Mouse (Mus musculus): Measurements from ENCODE around the gene Vamp4. TPM values are rescaled to one million over a fixed set of nuclear protein-coding genes. Genes with fewer than 3 reads are reported as not detected.

The Vamp4 gene
- total RNA-seq, 2 experiments from 2014 or later = 61.1 to 63.2 TPM

- peak; percentile 31 for DNase-seq
- intact Hi-C loops (cut with DNase I) = no loop called here
These were observed 72.3 kb downstream of the Vamp4 start for GRCm38 (mm10) chr1:162642591-162642990.

GRCm38 (mm10) chr1:162643752-162644151 is 73.4 kb downstream of the Vamp4 start:
- peak; percentile 86 for DNase-seq
- intact Hi-C loops (cut with DNase I) = no loop called here

DNA sequence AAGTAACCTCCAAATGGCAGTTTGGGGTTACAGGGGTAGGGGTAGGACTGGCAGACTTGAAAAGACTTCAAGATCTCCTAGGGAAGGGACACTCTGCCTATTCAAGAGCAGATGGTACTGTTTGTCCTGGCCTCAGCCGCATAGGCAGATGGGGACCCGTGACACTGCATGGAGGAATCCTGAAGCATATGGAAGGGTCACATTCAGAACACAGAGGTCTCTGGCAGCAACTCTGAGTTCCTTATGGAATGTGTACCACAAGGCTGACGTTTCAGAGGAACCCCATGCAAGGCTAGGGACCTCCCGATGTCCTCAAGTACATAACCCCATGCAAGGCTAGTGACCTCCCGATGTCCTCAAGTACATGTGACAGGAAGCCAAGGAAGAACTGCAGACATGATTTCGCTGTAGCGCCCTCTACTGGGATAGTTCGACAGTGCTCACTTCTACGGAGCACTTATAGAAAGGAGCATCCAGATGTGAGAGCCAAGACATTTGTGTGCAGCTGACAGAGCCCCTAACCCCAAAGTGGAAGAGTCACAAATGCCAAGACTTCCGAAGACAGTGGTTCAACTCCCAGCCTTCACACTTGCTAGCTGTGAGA is 75.9 kb downstream of the Vamp4 start:
- no peak for DNase-seq
- intact Hi-C loops (cut with DNase I) = no loop called here

- DNase-seq = no peak
- intact Hi-C loops (cut with DNase I) = no loop called here
These were observed 78.1 kb downstream of the Vamp4 start for GRCm38 (mm10) chr1:162648416-162648815.

Other genes starting within 250 kb of the Vamp4 start
- gene Dnm3, start 92.5 kb upstream of the Vamp4 start, total RNA-seq (2021) = 100 to 1,000 TPM; 107 to 110 TPM
- 10 to 100 TPM; 14.4 to 19.2 TPM for gene Mettl13, start 22.0 kb upstream of the Vamp4 start, total RNA-seq (2021)
- gene Myoc, start 68.6 kb downstream of the Vamp4 start, total RNA-seq (2021) = under 1 TPM; 0.24 to 0.28 TPM
- gene Myocos, start 87.7 kb downstream of the Vamp4 start, total RNA-seq (2021) = not detected
- 100 to 1,000 TPM; 224 TPM for gene Prrc2c, start 170.0 kb downstream of the Vamp4 start, total RNA-seq (2021)
- not detected for gene Fmo4, start 243.5 kb downstream of the Vamp4 start, total RNA-seq (2021)